Mouse (Mus musculus) ES-Bruce4 (cell line): Measurements from ENCODE around the gene Plcb3.

Source experiments
- CTCF ChIP-seq: IDR thresholded peaks from one replicate; pipeline ENCODE4 v1.8.1; 2011; ENCODE audit warnings: low read depth, low read length
- EP300 ChIP-seq: IDR thresholded peaks from 2 replicates; pipeline ENCODE4 v1.6.1; 2011; ENCODE audit warnings: low read depth, low read length; ENCODE audit not compliant: insufficient read depth
- POLR2A ChIP-seq: IDR thresholded peaks from one replicate; pipeline ENCODE4 v1.8.1; 2011; ENCODE audit warnings: low read length; ENCODE audit not compliant: insufficient read depth

GRCm38 (mm10) chr19:7017541-7018457 lies 41.5 kb upstream of the Plcb3 start:
- TF ChIP-seq POLR2A: no peak
- TF ChIP-seq CTCF: no peak
- TF ChIP-seq EP300: no peak
